Mouse (Mus musculus) heart, embryonic 15.5 days (tissue): ENCODE measurements around the gene Snx21. TPM values are rescaled to one million over a fixed set of nuclear protein-coding genes. Genes with fewer than 3 reads are reported as not detected.

ENCODE experiments used
- ATAC-seq: fragments of 200-750 bp; cut with Nextera tagmentation; replicated peaks from 2 replicates; pipeline ENCODE4 v1.8.0; 2017; ENCODE audit warnings: low read depth, moderate TSS enrichment; ENCODE audit not compliant: insufficient number of reproducible peaks, insufficient read depth, low FRiP score
- H3K27ac ChIP-seq: fragments of 300-500 bp; sonication (generic); 2 replicates; pipeline ENCODE4 v1.5.1; 2015; ENCODE audit warnings: mild to moderate bottlenecking, inconsistent platforms
- H3K27me3 ChIP-seq: fragments of 300-500 bp; sonication (generic); 2 replicates; pipeline ENCODE4 v1.6.1; 2015; ENCODE audit warnings: inconsistent platforms
- H3K36me3 ChIP-seq: fragments of 300-500 bp; sonication (generic); 2 replicates; pipeline ENCODE4 v1.6.1; 2015; ENCODE audit warnings: mild to moderate bottlenecking, inconsistent platforms
- H3K4me1 ChIP-seq: fragments of 300-500 bp; sonication (generic); replicated peaks from 2 replicates; pipeline ENCODE4 v1.6.1; 2015; ENCODE audit warnings: inconsistent platforms
- H3K4me2 ChIP-seq: fragments of 300-500 bp; sonication (generic); 2 replicates; pipeline ENCODE4 v1.6.1; 2015; ENCODE audit warnings: inconsistent platforms, mild to moderate bottlenecking, moderate library complexity
- H3K4me3 ChIP-seq: fragments of 300-500 bp; sonication (generic); 2 replicates; pipeline ENCODE4 v1.5.1; 2015; ENCODE audit warnings: mild to moderate bottlenecking, inconsistent platforms
- H3K9ac ChIP-seq: fragments of 300-500 bp; sonication (generic); 2 replicates; pipeline ENCODE4 v1.6.1; 2015; ENCODE audit warnings: mild to moderate bottlenecking, inconsistent platforms
- H3K9me3 ChIP-seq: fragments of 300-500 bp; sonication (generic); replicated peaks from 2 replicates; pipeline ENCODE4 v1.6.1; 2016; ENCODE audit warnings: inconsistent platforms
- WGBS: fragments of 180-500 bp; shearing (Covaris S2); methylation state at CpG from one replicate; pipeline ENCODE4 v1.1.7; 2015; ENCODE audit warnings: mixed read lengths; 5-methylcytosine and 5-hydroxymethylcytosine counted together
- polyA plus RNA-seq: library from polyadenylated mRNA; unstranded; fragments of >200 nt; fragmentation: Nextera tagmentation; extraction: Ambion mirVana; gene quantifications from 2 replicates; pipeline ENCODE4 v1.2.1, GENCODE M21; 2015

Snx21 gene
- polyA plus RNA-seq, 1 experiment from 2014 or later: 42.5 TPM

GRCm38 (mm10) chr2:164773229-164773988 lies 12.2 kb upstream of the Snx21 start:
- Histone ChIP-seq H3K9me3 (no peaks in the 10 kb centered on the region), H3K27ac (no peak overlapping the region), H3K4me2 (no peak overlapping the region), H3K36me3 (peaks cover 6% of the 10 kb centered on the region), H3K4me3 (no peak overlapping the region), H3K4me1 (peaks cover 28% of the 10 kb centered on the region), H3K9ac (no peak overlapping the region), H3K27me3 (0 out of 2 replicates have a peak, but pooled peaks cover 8% of the 10 kb centered on the region)
- WGBS: 75% methylated on average over 14 of the region's 14 CpGs
- no peak for ATAC-seq

- peaks cover 31% of the 10 kb centered on the region for H3K4me1 ChIP-seq
- no peak overlapping the region for H3K9ac ChIP-seq
- peaks cover 6% of the 10 kb centered on the region for H3K36me3 ChIP-seq
- no peak overlapping the region for H3K27ac ChIP-seq
- WGBS: 76% methylated on average over 5 of the region's 5 CpGs
- H3K27me3 ChIP-seq: 0 out of 2 replicates have a peak, but pooled peaks cover 8% of the 10 kb centered on the region
- ATAC-seq: no peak
- no peak overlapping the region for H3K4me3 ChIP-seq
- no peak overlapping the region for H3K4me2 ChIP-seq
- no peaks in the 10 kb centered on the region for H3K9me3 ChIP-seq
Observed at GRCm38 (mm10) chr2:164773989-164774364, 11.6 kb upstream of the Snx21 start.

GRCm38 (mm10) chr2:164776130-164776529 lies 9.5 kb upstream of the Snx21 start:
- Histone ChIP-seq H3K4me3 (no peak overlapping the region), H3K36me3 (peaks cover 6% of the 10 kb centered on the region), H3K4me1 (peaks cover 20% of the 10 kb centered on the region), H3K4me2 (no peak overlapping the region), H3K27ac (no peak overlapping the region), H3K9ac (no peak overlapping the region), H3K27me3 (0 out of 2 replicates have a peak, but pooled peaks cover 8% of the 10 kb centered on the region), H3K9me3 (no peaks in the 10 kb centered on the region)
- no peak for ATAC-seq
- WGBS: 69% methylated on average over 6 of the region's 6 CpGs

- Histone ChIP-seq H3K9ac (no peak overlapping the region), H3K4me2 (no peak overlapping the region), H3K4me3 (no peak overlapping the region), H3K27me3 (0 out of 2 replicates have a peak, but pooled peaks cover 8% of the 10 kb centered on the region), H3K9me3 (no peaks in the 10 kb centered on the region), H3K36me3 (peaks cover 6% of the 10 kb centered on the region), H3K4me1 (peaks cover 14% of the 10 kb centered on the region), H3K27ac (no peak overlapping the region)
- no peak for ATAC-seq
- 59% methylated on average over 17 of the region's 17 CpGs for WGBS
Observed at GRCm38 (mm10) chr2:164776801-164777200, 8.8 kb upstream of the Snx21 start.

GRCm38 (mm10) chr2:164777246-164778014 lies 8.2 kb upstream of the Snx21 start:
- Histone ChIP-seq H3K36me3 (peaks cover under 1% of the 10 kb centered on the region; the same call in 1 of the 2 replicates), H3K27ac (no peak overlapping the region), H3K4me2 (no peak overlapping the region), H3K27me3 (0 out of 2 replicates have a peak, but pooled peaks cover 8% of the 10 kb centered on the region), H3K4me1 (peaks cover 8% of the 10 kb centered on the region; the same call in 1 of the 2 replicates), H3K4me3 (no peak overlapping the region), H3K9me3 (no peaks in the 10 kb centered on the region), H3K9ac (no peak overlapping the region)
- 77% methylated on average over 30 of the region's 30 CpGs for WGBS
- ATAC-seq: no peak

GRCm38 (mm10) chr2:164778015-164778287 lies 7.7 kb upstream of the Snx21 start:
- H3K4me3 ChIP-seq: no peak overlapping the region
- no peak for ATAC-seq
- 0 out of 2 replicates have a peak, but pooled peaks cover 8% of the 10 kb centered on the region for H3K27me3 ChIP-seq
- H3K27ac ChIP-seq: no peak overlapping the region
- peaks cover 6% of the 10 kb centered on the region; the same call in 1 of the 2 replicates for H3K4me1 ChIP-seq
- no peaks in the 10 kb centered on the region for H3K36me3 ChIP-seq
- H3K9me3 ChIP-seq: no peaks in the 10 kb centered on the region
- H3K9ac ChIP-seq: no peak overlapping the region
- 90% methylated on average over 11 of the region's 11 CpGs for WGBS
- H3K4me2 ChIP-seq: no peak overlapping the region

- H3K36me3 ChIP-seq: no peaks in the 10 kb centered on the region
- no peak overlapping the region for H3K4me3 ChIP-seq
- ATAC-seq: no peak
- no peaks in the 10 kb centered on the region for H3K9me3 ChIP-seq
- H3K4me1 ChIP-seq: peaks cover 4% of the 10 kb centered on the region; the same call in 1 of the 2 replicates
- WGBS: 58% methylated on average over 7 of the region's 7 CpGs
- no peak overlapping the region for H3K27ac ChIP-seq
- 0 out of 2 replicates have a peak, but pooled peaks cover 8% of the 10 kb centered on the region for H3K27me3 ChIP-seq
- no peak overlapping the region for H3K4me2 ChIP-seq
- no peak overlapping the region for H3K9ac ChIP-seq
Observed at GRCm38 (mm10) chr2:164778809-164779208, 6.8 kb upstream of the Snx21 start.

GRCm38 (mm10) chr2:164779481-164780086 lies 6.0 kb upstream of the Snx21 start, which contains the start of gene Tnnc2:
Gene Tnnc2 (minus strand): TSS chr2:164779967.
- H3K4me2 ChIP-seq: no peak within 1 kb of the TSS
- no peaks in the 10 kb centered on the region for H3K9me3 ChIP-seq
- H3K27ac ChIP-seq: no peak within 1 kb of the TSS
- 0 out of 2 replicates have a peak, but pooled peaks cover 8% of the 10 kb centered on the region for H3K27me3 ChIP-seq
- WGBS: 59% methylated on average over 8 of the region's 8 CpGs
- no peak within 1 kb of the TSS for H3K4me3 ChIP-seq
- ATAC-seq: no peak
- no peaks in the 10 kb centered on the region for H3K36me3 ChIP-seq
- no peak within 1 kb of the TSS for H3K9ac ChIP-seq
- H3K4me1 ChIP-seq: peaks cover 5% of the 10 kb centered on the region

GRCm38 (mm10) chr2:164781876-164782275 lies 3.7 kb upstream of the Snx21 start:
- Histone ChIP-seq H3K4me2 (no peak overlapping the region), H3K9ac (no peak overlapping the region), H3K4me1 (peaks cover 14% of the 10 kb centered on the region), H3K27me3 (0 out of 2 replicates have a peak, but pooled peaks cover 4% of the 10 kb centered on the region), H3K27ac (no peak overlapping the region), H3K4me3 (no peak overlapping the region), H3K36me3 (no peaks in the 10 kb centered on the region), H3K9me3 (no peaks in the 10 kb centered on the region)
- 56% methylated on average over 4 of the region's 4 CpGs for WGBS
- ATAC-seq: no peak

GRCm38 (mm10) chr2:164783926-164784581 lies 1.6 kb upstream of the Snx21 start:
- H3K36me3 ChIP-seq: no peaks in the 10 kb centered on the region; the same call in 1 of the 2 replicates
- 72% methylated on average over 7 of the region's 7 CpGs for WGBS
- H3K9ac ChIP-seq: no peak overlapping the region
- no peak for ATAC-seq
- H3K4me1 ChIP-seq: peaks cover 26% of the 10 kb centered on the region
- no peaks in the 10 kb centered on the region for H3K9me3 ChIP-seq
- no peak overlapping the region for H3K4me2 ChIP-seq
- no peak overlapping the region for H3K4me3 ChIP-seq
- no peak overlapping the region for H3K27ac ChIP-seq
- no peaks in the 10 kb centered on the region for H3K27me3 ChIP-seq
